Mouse (Mus musculus) ES-E14 (cell line): ENCODE data around the gene Lrmp.

Source experiments
- CHD2 ChIP-seq: IDR thresholded peaks from 2 replicates; pipeline ENCODE4 v1.6.1; 2014; ENCODE audit warnings: mild to moderate bottlenecking, low read depth, low read length, inconsistent platforms
- HCFC1 ChIP-seq: IDR thresholded peaks from 2 replicates; pipeline ENCODE4 v1.6.1; 2012; ENCODE audit warnings: low read length, inconsistent platforms, borderline replicate concordance; ENCODE audit not compliant: insufficient read depth
- ZC3H11A ChIP-seq: IDR thresholded peaks from 2 replicates; pipeline ENCODE4 v1.6.1; 2012; ENCODE audit warnings: low read depth, mild to moderate bottlenecking, inconsistent platforms, low read length, borderline replicate concordance
- ZNF384 ChIP-seq: IDR thresholded peaks from 2 replicates; pipeline ENCODE4 v1.6.1; 2012; ENCODE audit warnings: low read depth, low read length, inconsistent platforms

DNA sequence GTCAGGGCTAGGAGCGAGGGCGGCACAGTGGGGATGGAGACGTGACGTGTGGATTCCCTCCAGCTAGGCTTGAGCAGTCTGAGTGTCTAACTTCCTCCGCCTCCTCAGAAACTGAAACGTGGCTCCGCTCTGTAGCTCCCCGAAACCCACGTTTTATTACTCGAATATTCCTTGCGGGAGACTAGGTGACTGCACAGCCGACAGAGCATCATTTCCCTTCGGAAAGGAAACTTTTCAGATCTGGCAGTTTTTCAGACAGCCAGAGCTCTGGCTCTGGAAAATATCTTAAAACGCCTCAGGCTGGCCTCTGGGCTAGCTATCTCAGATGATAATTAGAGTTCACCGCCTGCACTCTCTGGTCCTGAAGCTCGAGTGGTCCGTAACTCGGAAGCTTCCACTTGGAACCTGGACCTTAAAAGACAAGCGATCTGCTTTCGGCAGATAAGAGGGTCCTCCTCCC lies 40.3 kb upstream of the Lrmp start:
- TF ChIP-seq ZNF384 = no peak
- TF ChIP-seq ZC3H11A = no peak
- no peak for TF ChIP-seq HCFC1
- no peak for TF ChIP-seq CHD2
